In the genomic region with DNA sequence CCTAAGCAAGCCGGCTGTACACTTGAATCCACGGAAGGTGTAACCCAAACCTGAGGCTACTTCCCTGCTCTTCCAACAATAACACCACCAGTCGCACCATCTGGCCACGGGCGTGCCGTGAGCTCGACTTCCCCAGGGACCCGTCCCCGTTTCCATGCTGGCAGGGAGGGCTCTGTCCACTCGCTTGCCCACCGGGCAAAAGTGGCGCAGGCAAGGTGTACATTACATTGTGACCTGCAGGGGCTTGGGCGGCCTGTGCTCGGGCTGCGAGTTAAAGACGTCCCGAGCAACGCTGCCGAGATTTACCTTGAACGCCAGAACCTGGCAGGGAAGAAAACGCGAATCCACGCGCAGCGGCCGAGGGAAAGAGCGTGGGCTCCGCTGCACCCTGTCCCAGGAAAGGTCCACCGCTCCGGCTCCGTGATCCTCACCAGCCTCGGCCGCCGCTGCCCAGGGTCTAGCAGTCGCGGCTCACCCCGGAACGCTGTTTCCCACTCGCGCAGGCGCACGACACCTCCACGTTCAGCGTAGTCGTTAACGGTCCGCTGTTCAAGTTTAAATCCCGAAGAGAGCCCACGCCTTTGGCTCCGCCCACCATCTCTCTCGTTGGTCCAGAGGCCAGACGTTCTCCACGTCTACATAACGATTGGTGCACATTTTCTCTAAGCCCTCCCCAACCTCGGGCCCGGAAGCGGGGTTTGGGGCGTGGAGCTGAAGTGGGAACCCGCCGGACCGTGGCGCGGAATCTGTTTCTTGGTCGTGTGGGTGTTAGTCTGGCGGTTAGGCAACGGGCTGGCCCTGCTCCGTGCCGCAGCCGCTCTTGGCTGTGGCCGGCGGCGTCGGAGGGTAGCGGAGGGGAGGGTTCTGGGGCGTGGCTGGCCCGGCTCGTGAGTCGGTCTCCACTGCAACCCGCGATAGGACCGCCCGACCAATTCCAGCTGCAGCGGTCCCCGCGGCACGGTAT, we compare ENCODE assay signal across 8 mouse cellular contexts. TPM values are rescaled to one million over a fixed set of nuclear protein-coding genes. Genes with fewer than 3 reads are reported as not detected.
DNase-seq lines count a peak whose midpoint lies in the region; ATAC-seq and TF ChIP-seq lines count a peak whose summit lies in the region.

Gene Pate2 (plus strand): TSS at position 714 of the 964 bp plus-strand sequence.
Gene Hyls1 (minus strand): TSS at position 828 of the 964 bp plus-strand sequence.

- peak within 1 kb of the TSS; percentile 89 for H3K4me2 ChIP-seq in lung, postnatal 0 days (replicated peaks; ENCODE audit: low read depth, low read length)

- peak; percentile 56 for TF ChIP-seq CTCF in lung, postnatal 0 days (IDR thresholded peaks at IDR 0.05)

- ATAC-seq in frontal cortex, adult (ENCODE audit: low TSS enrichment) = peak; percentile 96
- peak; percentile 99 for ATAC-seq in lung, postnatal 0 days

- peaks cover 36% of the 10 kb centered on the region for H3K36me3 ChIP-seq in hindbrain, embryonic 10.5 days
- no peaks in the 10 kb centered on the region; the same call in 1 of the 2 replicates for H3K36me3 ChIP-seq in lung, postnatal 0 days (ENCODE audit: insufficient read depth, low read length)

- H3K4me1 ChIP-seq in hindbrain, embryonic 10.5 days (replicated peaks) = peaks cover 29% of the 10 kb centered on the region
- H3K4me1 ChIP-seq in lung, postnatal 0 days (ENCODE audit: insufficient read depth, low read depth, low read length) = peaks cover 5% of the 10 kb centered on the region; the same call in 1 of the 2 replicates

- H3K9ac ChIP-seq in lung, postnatal 0 days (replicated peaks; ENCODE audit: low read depth) = peak within 1 kb of the TSS; percentile 66

- peaks cover 19% of the 10 kb centered on the region for H3K27me3 ChIP-seq in hindbrain, embryonic 10.5 days (ENCODE audit: insufficient read depth, poor library complexity, severe bottlenecking)
- H3K27me3 ChIP-seq in lung, postnatal 0 days (replicated peaks; ENCODE audit: insufficient read depth, low read length) = no peaks in the 10 kb centered on the region

- peak; percentile 95 for DNase-seq in MN1 (ENCODE audit: low spot score)
- peak; percentile 95 for DNase-seq in cerebellum, adult 9-10 months
- peak; percentile 93 for DNase-seq in hindbrain, embryonic 10.5 days (ENCODE audit: low spot score)
- DNase-seq in layer of hippocampus, adult 9-11 months = peak; percentile 96
- DNase-seq in lung, postnatal 0 days (ENCODE audit: low spot score) = peak; percentile 99
- peak; percentile 81 for DNase-seq in ovary, postnatal 14 days (ENCODE audit: low spot score)
- DNase-seq in thymus, postnatal 14 days = peak; percentile 95

- H3K27ac ChIP-seq in hindbrain, embryonic 10.5 days = peak within 1 kb of the TSS; percentile 96
- H3K27ac ChIP-seq in lung, postnatal 0 days (ENCODE audit: low read length) = peak within 1 kb of the TSS; percentile 71

- peak within 1 kb of the TSS; percentile 81 for H3K4me3 ChIP-seq in hindbrain, embryonic 10.5 days
- H3K4me3 ChIP-seq in lung, postnatal 0 days (ENCODE audit: low read depth, low read length) = peak within 1 kb of the TSS; percentile 79

- no peaks in the 10 kb centered on the region for H3K9me3 ChIP-seq in hindbrain, embryonic 10.5 days
- H3K9me3 ChIP-seq in lung, postnatal 0 days (ENCODE audit: low read length) = no peaks in the 10 kb centered on the region

- no peak for TF ChIP-seq EP300 in lung, postnatal 0 days (IDR thresholded peaks at IDR 0.05)

- under 1% methylated on average over 86 of the region's 86 CpGs for WGBS in hindbrain, embryonic 10.5 days
- under 1% methylated on average over 86 of the region's 86 CpGs for WGBS in lung, postnatal 0 days

RNA-seq across cellular contexts. Expression of gene Pate2, which starts in this region (rescaled TPM):
- polyA plus RNA-seq in hindbrain, embryonic 10.5 days (2016; fragmentation: Nextera tagmentation; extraction: Ambion mirVana) = 1.5 and 1.7 TPM in 2 replicates
- polyA plus RNA-seq in lung, postnatal 0 days (2015; fragmentation: Nextera tagmentation; extraction: Ambion mirVana) = 0.06 and 0.10 TPM in 2 replicates

RNA-seq across cellular contexts. Expression of gene Hyls1, which starts in this region (rescaled TPM):
- polyA plus RNA-seq in hindbrain, embryonic 10.5 days (2016; fragmentation: Nextera tagmentation; extraction: Ambion mirVana) = 24.2 and 26.8 TPM in 2 replicates
- 4.7 and 5.0 TPM in 2 replicates for polyA plus RNA-seq in lung, postnatal 0 days (2015; fragmentation: Nextera tagmentation; extraction: Ambion mirVana)

Comparison
In these comparisons a context has a peak if more than half of its experiments do, and no peak if none do; other contexts are left out.
1. Peak in every context shown above with its lines: DNase-seq, ATAC-seq, H3K4me3 ChIP-seq and H3K27ac ChIP-seq.